ENCODE assay signal across 8 mouse cellular contexts in genomic region chr1:75933831-75934230, GRCm38 (mm10).
DNase-seq lines count a peak whose midpoint lies in the region; ATAC-seq lines count a peak whose summit lies in the region.

No protein-coding gene starts in this region.

- ATAC-seq in kidney, embryonic 16.5 days (ENCODE audit: low FRiP score, low TSS enrichment), result no peak
- no peak for ATAC-seq in heart, embryonic 12.5 days (ENCODE audit: insufficient number of reproducible peaks, low FRiP score)
- ATAC-seq in erythroblast, adult 5-6 weeks (replicated peaks; ENCODE audit: low FRiP score, poor library complexity, severe bottlenecking), result no peak
- no peak for ATAC-seq in hindbrain, embryonic 12.5 days (ENCODE audit: low FRiP score)

- H3K4me3 ChIP-seq in kidney, embryonic 16.5 days (ENCODE audit: low read length), result no peak overlapping the region
- H3K4me3 ChIP-seq in heart, embryonic 12.5 days, result no peak overlapping the region
- H3K4me3 ChIP-seq in hindbrain, embryonic 12.5 days, result no peak overlapping the region

- H3K9me3 ChIP-seq in kidney, embryonic 16.5 days (ENCODE audit: low read length), result no peaks in the 10 kb centered on the region
- no peaks in the 10 kb centered on the region for H3K9me3 ChIP-seq in heart, embryonic 12.5 days (replicated peaks)
- H3K9me3 ChIP-seq in hindbrain, embryonic 12.5 days (replicated peaks), result no peaks in the 10 kb centered on the region

- H3K4me2 ChIP-seq in kidney, embryonic 16.5 days (replicated peaks; ENCODE audit: low read depth, low read length), result no peak overlapping the region
- H3K4me2 ChIP-seq in heart, embryonic 12.5 days, result peak overlapping the region; percentile 29; the same call in 1 of the 2 replicates
- H3K4me2 ChIP-seq in hindbrain, embryonic 12.5 days (replicated peaks), result no peak overlapping the region

- no peak overlapping the region for H3K27ac ChIP-seq in kidney, embryonic 16.5 days (ENCODE audit: low read length)
- H3K27ac ChIP-seq in heart, embryonic 12.5 days (ENCODE audit: poor library complexity, severe bottlenecking), result peak overlapping the region; percentile 77
- H3K27ac ChIP-seq in hindbrain, embryonic 12.5 days, result no peak overlapping the region

- no peaks in the 10 kb centered on the region for H3K36me3 ChIP-seq in kidney, embryonic 16.5 days (ENCODE audit: insufficient read depth, low read length)
- H3K36me3 ChIP-seq in heart, embryonic 12.5 days, result no peaks in the 10 kb centered on the region
- no peaks in the 10 kb centered on the region for H3K36me3 ChIP-seq in hindbrain, embryonic 12.5 days

- no peaks in the 10 kb centered on the region for H3K4me1 ChIP-seq in kidney, embryonic 16.5 days (ENCODE audit: insufficient read depth, low read length)
- H3K4me1 ChIP-seq in heart, embryonic 12.5 days (replicated peaks), result peaks cover 30% of the 10 kb centered on the region
- H3K4me1 ChIP-seq in hindbrain, embryonic 12.5 days, result no peaks in the 10 kb centered on the region; the same call in 1 of the 2 replicates

- peak; percentile 18 for DNase-seq in kidney, adult 11 months
- peak; percentile 64 for DNase-seq in Muller cell, postnatal 12 days (ENCODE audit: inconsistent ontology term)
- DNase-seq in adrenal gland, postnatal 25 days, result peak; percentile 32
- DNase-seq in left cerebral cortex, adult 9 months (ENCODE audit: low spot score in 2 of 2), result no peak

- H3K9ac ChIP-seq in kidney, embryonic 16.5 days (replicated peaks; ENCODE audit: low read length), result no peak overlapping the region
- no peak overlapping the region for H3K9ac ChIP-seq in heart, embryonic 12.5 days
- H3K9ac ChIP-seq in hindbrain, embryonic 12.5 days, result no peak overlapping the region

- WGBS in kidney, embryonic 16.5 days, result 39% methylated on average over 4 of the region's 4 CpGs
- WGBS in heart, embryonic 12.5 days, result 17% methylated on average over 4 of the region's 4 CpGs
- 66% methylated on average over 4 of the region's 4 CpGs for WGBS in hindbrain, embryonic 12.5 days

- no peaks in the 10 kb centered on the region for H3K27me3 ChIP-seq in kidney, embryonic 16.5 days (ENCODE audit: insufficient read depth, low read length)
- no peaks in the 10 kb centered on the region for H3K27me3 ChIP-seq in heart, embryonic 12.5 days (replicated peaks)
- H3K27me3 ChIP-seq in hindbrain, embryonic 12.5 days, result no peaks in the 10 kb centered on the region

Comparison
In these comparisons a context has a peak if more than half of its experiments do, and no peak if none do; other contexts are left out.
1. DNase-seq: peak in kidney, adult 11 months (single experiment), Muller cell, postnatal 12 days (single experiment) and adrenal gland, postnatal 25 days (single experiment); none in left cerebral cortex, adult 9 months (0 of 2).